Mouse (Mus musculus) spleen, adult 2 months (tissue): ENCODE results near the gene Tmem184b.

Experiments
- CTCF ChIP-seq: fragments of 200-500 bp; IDR thresholded peaks from 2 replicates; pipeline ENCODE4 v1.5.1; 2011; ENCODE audit warnings: mild to moderate bottlenecking, inconsistent platforms; ENCODE audit not compliant: insufficient read depth, insufficient read length, insufficient replicate concordance; ENCODE audit errors: extremely low read depth
- POLR2A ChIP-seq: fragments of 200-500 bp; IDR thresholded peaks from 2 replicates; pipeline ENCODE4 v1.6.1; 2011; ENCODE audit warnings: low read depth, low read length, inconsistent platforms

GRCm38 (mm10) chr15:79406564-79406963, 3.2 kb upstream of the Tmem184b start:
- TF ChIP-seq POLR2A, result no peak
- no peak for TF ChIP-seq CTCF
